Mouse (Mus musculus): Measurements from ENCODE around the gene Paf1. TPM values are rescaled to one million over a fixed set of nuclear protein-coding genes. Genes with fewer than 3 reads are reported as not detected.

Gene Paf1
- polyA plus RNA-seq, 1 experiment: 5.1 TPM

GRCm38 (mm10) chr7:28355221-28355620 lies 37.5 kb upstream of the Paf1 start:
- H3K4me1 ChIP-seq (ENCODE audit: control insufficient read depth): peaks cover 28% of the 10 kb centered on the region
- TF ChIP-seq GATA1 (IDR thresholded peaks at IDR 0.05; ENCODE audit: low read length): no peak
- TF ChIP-seq TAL1 (IDR thresholded peaks at IDR 0.05; ENCODE audit: low read length): no peak
- H3K36me3 ChIP-seq (ENCODE audit: control insufficient read depth): peaks cover 39% of the 10 kb centered on the region
- H3K27me3 ChIP-seq (ENCODE audit: control insufficient read depth): no peaks in the 10 kb centered on the region
- no peak overlapping the region for H3K4me3 ChIP-seq (replicated peaks)
- no peaks in the 10 kb centered on the region for H3K9me3 ChIP-seq (ENCODE audit: control insufficient read depth, low read length)

GRCm38 (mm10) chr7:28356981-28357380 lies 35.8 kb upstream of the Paf1 start:
- peaks cover 36% of the 10 kb centered on the region for H3K36me3 ChIP-seq (ENCODE audit: control insufficient read depth)
- no peak overlapping the region for H3K4me3 ChIP-seq (replicated peaks)
- H3K27me3 ChIP-seq (ENCODE audit: control insufficient read depth): no peaks in the 10 kb centered on the region
- H3K4me1 ChIP-seq (ENCODE audit: control insufficient read depth): peaks cover 16% of the 10 kb centered on the region
- TF ChIP-seq TAL1 (IDR thresholded peaks at IDR 0.05; ENCODE audit: low read length) (no peak), GATA1 (IDR thresholded peaks at IDR 0.05; ENCODE audit: low read length) (no peak)
- no peaks in the 10 kb centered on the region for H3K9me3 ChIP-seq (ENCODE audit: control insufficient read depth, low read length)

- TF ChIP-seq TAL1 (IDR thresholded peaks at IDR 0.05; ENCODE audit: low read length): no peak
- no peak for TF ChIP-seq GATA1 (IDR thresholded peaks at IDR 0.05; ENCODE audit: low read length)
- peaks cover 26% of the 10 kb centered on the region for H3K36me3 ChIP-seq (ENCODE audit: control insufficient read depth)
- H3K4me1 ChIP-seq (ENCODE audit: control insufficient read depth): peaks cover 11% of the 10 kb centered on the region
- H3K9me3 ChIP-seq (ENCODE audit: control insufficient read depth, low read length): no peaks in the 10 kb centered on the region
- H3K4me3 ChIP-seq (replicated peaks): no peak overlapping the region
- no peaks in the 10 kb centered on the region for H3K27me3 ChIP-seq (ENCODE audit: control insufficient read depth)
Observed at GRCm38 (mm10) chr7:28357984-28358383, 34.8 kb upstream of the Paf1 start.

- H3K36me3 ChIP-seq (ENCODE audit: control insufficient read depth): peaks cover 21% of the 10 kb centered on the region
- TF ChIP-seq TAL1 (IDR thresholded peaks at IDR 0.05; ENCODE audit: low read length): no peak
- no peak for TF ChIP-seq GATA1 (IDR thresholded peaks at IDR 0.05; ENCODE audit: low read length)
Observed at GRCm38 (mm10) chr7:28358431-28358830, 34.3 kb upstream of the Paf1 start.

GRCm38 (mm10) chr7:28359854-28360253 lies 32.9 kb upstream of the Paf1 start:
- TF ChIP-seq TAL1 (IDR thresholded peaks at IDR 0.05; ENCODE audit: low read length) (no peak), GATA1 (IDR thresholded peaks at IDR 0.05; ENCODE audit: low read length) (no peak)
- H3K27me3 ChIP-seq (ENCODE audit: control insufficient read depth): no peaks in the 10 kb centered on the region
- H3K4me3 ChIP-seq (replicated peaks): no peak overlapping the region
- no peaks in the 10 kb centered on the region; the same call in 1 of the 2 replicates for H3K4me1 ChIP-seq (ENCODE audit: control insufficient read depth)
- H3K36me3 ChIP-seq (ENCODE audit: control insufficient read depth): peaks cover 8% of the 10 kb centered on the region
- no peaks in the 10 kb centered on the region for H3K9me3 ChIP-seq (ENCODE audit: control insufficient read depth, low read length)

More at GRCm38 (mm10) chr7:28358431-28358830, 34.3 kb upstream of the Paf1 start:
- Histone ChIP-seq H3K9me3 (ENCODE audit: control insufficient read depth, low read length) (no peaks in the 10 kb centered on the region), H3K4me3 (replicated peaks) (no peak overlapping the region), H3K27me3 (ENCODE audit: control insufficient read depth) (no peaks in the 10 kb centered on the region), H3K4me1 (ENCODE audit: control insufficient read depth) (peaks cover 6% of the 10 kb centered on the region)

GRCm38 (mm10) chr7:28360291-28360690 lies 32.5 kb upstream of the Paf1 start:
- no peak overlapping the region for H3K4me3 ChIP-seq (replicated peaks)
- no peak for TF ChIP-seq GATA1 (IDR thresholded peaks at IDR 0.05; ENCODE audit: low read length)
- no peak for TF ChIP-seq TAL1 (IDR thresholded peaks at IDR 0.05; ENCODE audit: low read length)
- H3K27me3 ChIP-seq (ENCODE audit: control insufficient read depth): no peaks in the 10 kb centered on the region
- H3K9me3 ChIP-seq (ENCODE audit: control insufficient read depth, low read length): no peaks in the 10 kb centered on the region
- H3K36me3 ChIP-seq (ENCODE audit: control insufficient read depth): peaks cover 4% of the 10 kb centered on the region
- H3K4me1 ChIP-seq (ENCODE audit: control insufficient read depth): no peaks in the 10 kb centered on the region; the same call in 1 of the 2 replicates

- Histone ChIP-seq H3K4me1 (ENCODE audit: control insufficient read depth) (no peaks in the 10 kb centered on the region; the same call in 1 of the 2 replicates), H3K27me3 (ENCODE audit: control insufficient read depth) (no peaks in the 10 kb centered on the region), H3K9me3 (ENCODE audit: control insufficient read depth, low read length) (no peaks in the 10 kb centered on the region), H3K36me3 (ENCODE audit: control insufficient read depth) (peaks cover 3% of the 10 kb centered on the region; the same call in 1 of the 2 replicates), H3K4me3 (replicated peaks) (no peak overlapping the region)
- no peak for TF ChIP-seq GATA1 (IDR thresholded peaks at IDR 0.05; ENCODE audit: low read length)
- no peak for TF ChIP-seq TAL1 (IDR thresholded peaks at IDR 0.05; ENCODE audit: low read length)
Observed at GRCm38 (mm10) chr7:28361647-28362341, 31.0 kb upstream of the Paf1 start.

- no peaks in the 10 kb centered on the region for H3K27me3 ChIP-seq (ENCODE audit: control insufficient read depth)
- no peaks in the 10 kb centered on the region for H3K9me3 ChIP-seq (ENCODE audit: control insufficient read depth, low read length)
- no peak overlapping the region for H3K4me3 ChIP-seq (replicated peaks)
- no peak for TF ChIP-seq GATA1 (IDR thresholded peaks at IDR 0.05; ENCODE audit: low read length)
- TF ChIP-seq TAL1 (IDR thresholded peaks at IDR 0.05; ENCODE audit: low read length): no peak
- no peaks in the 10 kb centered on the region for H3K4me1 ChIP-seq (ENCODE audit: control insufficient read depth)
- peaks cover 3% of the 10 kb centered on the region; the same call in 1 of the 2 replicates for H3K36me3 ChIP-seq (ENCODE audit: control insufficient read depth)
Observed at GRCm38 (mm10) chr7:28362441-28363060, 30.2 kb upstream of the Paf1 start.

GRCm38 (mm10) chr7:28367663-28368275 lies 25.0 kb upstream of the Paf1 start:
- TF ChIP-seq GATA1 (IDR thresholded peaks at IDR 0.05; ENCODE audit: low read length): no peak
- TF ChIP-seq TAL1 (IDR thresholded peaks at IDR 0.05; ENCODE audit: low read length): no peak
- H3K4me3 ChIP-seq (replicated peaks): no peak overlapping the region
- H3K4me1 ChIP-seq (ENCODE audit: control insufficient read depth): peaks cover 22% of the 10 kb centered on the region
- no peaks in the 10 kb centered on the region for H3K9me3 ChIP-seq (ENCODE audit: control insufficient read depth, low read length)
- H3K27me3 ChIP-seq (ENCODE audit: control insufficient read depth): peaks cover 25% of the 10 kb centered on the region
- peaks cover 6% of the 10 kb centered on the region; the same call in 1 of the 2 replicates for H3K36me3 ChIP-seq (ENCODE audit: control insufficient read depth)

Data from erythroblast, embryonic 14.5 days (primary cell).